Mouse (Mus musculus) adrenal gland, postnatal 4 days (tissue): ENCODE measurements around the gene Ugt1a7c. TPM values are rescaled to one million over a fixed set of nuclear protein-coding genes. Genes with fewer than 3 reads are reported as not detected.
"Not testable (repeated sequence)": the region's sequence is repeated elsewhere in the genome, so short reads cannot be mapped to it uniquely, and the experiment has no call there.

Experiments
- DNase-seq, 2 experiments: peaks; one replicate each; pipeline ENCODE4 v3.0.0; 2021 to 2022; ENCODE audit warnings: low spot score in 2 of 2, mixed read lengths in 2 of 2
- total RNA-seq, 2 experiments: library from RNA; stranded (reverse); gene quantifications; 2 replicates each; pipeline ENCODE4 v1.2.3; 2021

Ugt1a7c gene
- total RNA-seq, 2 experiments from 2014 or later = 2.1 to 5.4 TPM

GRCm38 (mm10) chr1:88222216-88222615 lies 127.4 kb downstream of the Ugt1a7c start:
- no peak for DNase-seq

- not testable (repeated sequence) for DNase-seq
Measured at GRCm38 (mm10) chr1:88223011-88223515, 128.2 kb downstream of the Ugt1a7c start.

GRCm38 (mm10) chr1:88223591-88223990 lies 128.7 kb downstream of the Ugt1a7c start:
- no peak for DNase-seq

- no peak for DNase-seq
Measured at GRCm38 (mm10) chr1:88224029-88224776, 129.3 kb downstream of the Ugt1a7c start.

GRCm38 (mm10) chr1:88225301-88225700 lies 130.4 kb downstream of the Ugt1a7c start:
- DNase-seq = not testable (repeated sequence)

- no peak for DNase-seq
Measured at GRCm38 (mm10) chr1:88225741-88226140, 130.9 kb downstream of the Ugt1a7c start.

- peak in 1 of 2 experiments; percentile 5 for DNase-seq
Measured at GRCm38 (mm10) chr1:88226670-88227379, 132.0 kb downstream of the Ugt1a7c start, which contains the start of gene Mroh2a. Mroh2a (plus strand) TSS chr1:88226986.

- DNase-seq = no peak
Measured at GRCm38 (mm10) chr1:88227482-88227881, 132.6 kb downstream of the Ugt1a7c start.

- DNase-seq = peak in 1 of 2 experiments; percentile 8
Measured at GRCm38 (mm10) chr1:88228121-88228520, 133.3 kb downstream of the Ugt1a7c start.

- peak in 1 of 2 experiments; percentile 3 for DNase-seq
Measured at GRCm38 (mm10) chr1:88229566-88229965, 134.7 kb downstream of the Ugt1a7c start.

- peak in 1 of 2 experiments; percentile 18 for DNase-seq
Measured at GRCm38 (mm10) chr1:88229986-88230385, 135.1 kb downstream of the Ugt1a7c start.

- peak in 1 of 2 experiments; percentile 8 for DNase-seq
Measured at GRCm38 (mm10) chr1:88230421-88230820, 135.6 kb downstream of the Ugt1a7c start.

GRCm38 (mm10) chr1:88230981-88231802 lies 136.3 kb downstream of the Ugt1a7c start:
- no peak for DNase-seq

GRCm38 (mm10) chr1:88231803-88232499 lies 137.1 kb downstream of the Ugt1a7c start:
- peak in 1 of 2 experiments; percentile 22 for DNase-seq

- no peak for DNase-seq
Measured at GRCm38 (mm10) chr1:88232664-88233380, 138.0 kb downstream of the Ugt1a7c start.

- no peak for DNase-seq
Measured at GRCm38 (mm10) chr1:88233421-88234247, 138.8 kb downstream of the Ugt1a7c start.

GRCm38 (mm10) chr1:88234248-88234610 lies 139.4 kb downstream of the Ugt1a7c start:
- no peak for DNase-seq

GRCm38 (mm10) chr1:88234646-88235045 lies 139.8 kb downstream of the Ugt1a7c start:
- no peak for DNase-seq
